Mouse (Mus musculus): ENCODE measurements around the gene Dlg2.

DNA sequence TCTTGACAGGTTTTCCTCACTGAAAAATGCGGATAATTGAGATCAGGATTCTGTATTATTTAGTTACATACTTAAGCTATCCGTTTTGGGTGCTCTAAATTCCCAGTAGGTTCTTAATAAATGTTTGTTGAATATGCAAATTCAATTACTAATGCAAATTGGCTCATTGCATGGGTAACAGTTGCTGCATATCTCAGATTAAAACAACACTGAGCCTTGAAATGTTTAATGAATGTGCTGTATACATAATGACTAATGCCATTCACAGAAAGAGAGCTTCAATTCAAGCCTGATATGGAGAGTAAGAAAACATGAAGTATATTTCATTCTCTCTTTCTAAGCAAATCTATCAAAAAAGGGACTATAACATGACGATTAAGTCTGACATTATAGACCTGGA lies 1039.8 kb downstream of the Dlg2 start:
- TF ChIP-seq CTCF (IDR thresholded peaks at IDR 0.05; ENCODE audit: borderline replicate concordance, control insufficient read depth, extremely low read depth, insufficient read depth, low read length, poor library complexity) (no peak), POLR2A (IDR thresholded peaks at IDR 0.05; ENCODE audit: control insufficient read depth, extremely low read depth, insufficient read depth, low read length, poor library complexity) (no peak)
